Comparison of ENCODE assay signal across 18 mouse cellular contexts in genomic region chr3:51927043-51927442, GRCm38 (mm10).
DNase-seq lines count a peak whose midpoint lies in the region; ATAC-seq lines count a peak whose summit lies in the region.
"Had no signal": no experiment of that assay in that cellular context is flagged by ENCODE, and none has a peak within 500 bp of the region (broad histone marks: within the 10 kb centered on the region; RNA-seq: fewer than 3 reads in every experiment).

No protein-coding gene starts in this region.

- no peak overlapping the region for H3K4me2 ChIP-seq in midbrain, embryonic 14.5 days (ENCODE audit: low read length)
- H3K4me2 ChIP-seq in limb, embryonic 13.5 days (replicated peaks): no peak overlapping the region
- H3K4me2 ChIP-seq: lung, embryonic 15.5 days had no signal

- WGBS in midbrain, embryonic 10.5 days: 65% methylated on average over 6 of the region's 6 CpGs
- 66% methylated on average over 6 of the region's 6 CpGs for WGBS in midbrain, embryonic 14.5 days
- 50% methylated on average over 6 of the region's 6 CpGs for WGBS in limb, embryonic 13.5 days

- peak overlapping the region; percentile 76 for H3K27ac ChIP-seq in midbrain, embryonic 10.5 days (replicated peaks)
- no peak overlapping the region for H3K27ac ChIP-seq in midbrain, embryonic 14.5 days (replicated peaks; ENCODE audit: low read depth, low read length)
- no peak overlapping the region for H3K27ac ChIP-seq in limb, embryonic 13.5 days
- H3K27ac ChIP-seq: heart, embryonic 10.5 days; lung, embryonic 15.5 days had no signal

- no peak overlapping the region for H3K4me3 ChIP-seq in midbrain, embryonic 10.5 days
- no peak overlapping the region for H3K4me3 ChIP-seq in midbrain, embryonic 14.5 days (replicated peaks; ENCODE audit: low read depth, low read length)
- no peak overlapping the region for H3K4me3 ChIP-seq in limb, embryonic 13.5 days
- H3K4me3 ChIP-seq: forebrain, embryonic 15.5 days; heart, embryonic 10.5 days; lung, embryonic 15.5 days; megakaryocyte, embryonic 14.5 days had no signal

- peak; percentile 77 for DNase-seq in adrenal gland, adult 2 months
- no peak for DNase-seq in adrenal gland, postnatal 4 days (ENCODE audit: low spot score in 2 of 2)
- no peak for DNase-seq in midbrain, embryonic 10.5 days (ENCODE audit: low spot score)
- DNase-seq in midbrain, embryonic 14.5 days: no peak
- DNase-seq in frontal cortex, postnatal 10 days (ENCODE audit: low spot score in 2 of 2): no peak
- DNase-seq in cerebellum, postnatal 14 days: no peak
- DNase-seq: cerebellum, adult 11-12 months; kidney, adult 18-20 months; liver; right cerebral cortex, postnatal 4 days; thymus, adult 2 months had no signal

- no peaks in the 10 kb centered on the region for H3K27me3 ChIP-seq in midbrain, embryonic 10.5 days (ENCODE audit: low read depth, poor library complexity, severe bottlenecking)
- no peaks in the 10 kb centered on the region for H3K27me3 ChIP-seq in midbrain, embryonic 14.5 days (ENCODE audit: control insufficient read depth, insufficient read depth, low read length)
- no peaks in the 10 kb centered on the region for H3K27me3 ChIP-seq in limb, embryonic 13.5 days
- H3K27me3 ChIP-seq: forebrain, embryonic 15.5 days; lung, embryonic 15.5 days; megakaryocyte, embryonic 14.5 days; Patski had no signal

- no peak overlapping the region for H3K9ac ChIP-seq in midbrain, embryonic 14.5 days (replicated peaks; ENCODE audit: low read length)
- H3K9ac ChIP-seq in limb, embryonic 13.5 days: no peak overlapping the region
- H3K9ac ChIP-seq: forebrain, embryonic 15.5 days; lung, embryonic 15.5 days had no signal

- no peak for ATAC-seq in midbrain, embryonic 14.5 days (ENCODE audit: low FRiP score, low TSS enrichment)
- ATAC-seq in limb, embryonic 13.5 days (ENCODE audit: low FRiP score, low read depth): 0 out of 2 replicates have a peak, but pooled peaks have one; percentile 24
- ATAC-seq in megakaryocyte, adult 5-6 weeks (ENCODE audit: poor library complexity, severe bottlenecking): no peak
- ATAC-seq: forebrain, embryonic 15.5 days; Patski had no signal

- H3K36me3 ChIP-seq in midbrain, embryonic 10.5 days: peaks cover 4% of the 10 kb centered on the region
- no peaks in the 10 kb centered on the region for H3K36me3 ChIP-seq in midbrain, embryonic 14.5 days (ENCODE audit: control insufficient read depth, insufficient read depth, low read length)
- H3K36me3 ChIP-seq in limb, embryonic 13.5 days: no peaks in the 10 kb centered on the region
- H3K36me3 ChIP-seq: forebrain, embryonic 15.5 days; lung, embryonic 15.5 days had no signal

- H3K4me1 ChIP-seq in midbrain, embryonic 10.5 days: peaks cover 39% of the 10 kb centered on the region
- H3K4me1 ChIP-seq in midbrain, embryonic 14.5 days (ENCODE audit: control insufficient read depth, insufficient read depth, low read length): peaks cover 18% of the 10 kb centered on the region; the same call in 1 of the 2 replicates
- peaks cover 15% of the 10 kb centered on the region for H3K4me1 ChIP-seq in limb, embryonic 13.5 days

- H3K9me3 ChIP-seq in midbrain, embryonic 10.5 days (replicated peaks): peaks cover 5% of the 10 kb centered on the region; the same call in 1 of the 2 replicates
- no peaks in the 10 kb centered on the region for H3K9me3 ChIP-seq in midbrain, embryonic 14.5 days (ENCODE audit: control insufficient read depth, low read length)
- H3K9me3 ChIP-seq in limb, embryonic 13.5 days: no peaks in the 10 kb centered on the region
- H3K9me3 ChIP-seq: forebrain, embryonic 15.5 days; heart, embryonic 10.5 days; lung, embryonic 15.5 days had no signal
